Mouse (Mus musculus) C2C12 (cell line): ENCODE data around the gene Socs2. TPM values are rescaled to one million over a fixed set of nuclear protein-coding genes. Genes with fewer than 3 reads are reported as not detected.

ENCODE experiments used
- H3K27me3 ChIP-seq: one replicate; pipeline ENCODE4 v1.6.1; 2011; ENCODE audit not compliant: control insufficient read depth, insufficient read depth, insufficient read length
- H3K36me3 ChIP-seq: one replicate; pipeline ENCODE4 v1.6.1; 2011; ENCODE audit not compliant: control insufficient read depth, insufficient read depth
- H3K4me3 ChIP-seq: one replicate; pipeline ENCODE4 v1.5.1; 2011; ENCODE audit warnings: mild to moderate bottlenecking, control low read depth; ENCODE audit not compliant: poor library complexity, insufficient read depth, severe bottlenecking
- H3K79me2 ChIP-seq: one replicate; pipeline ENCODE4 v1.6.1; 2011; ENCODE audit not compliant: control insufficient read depth, insufficient read depth
- H3K79me3 ChIP-seq: one replicate; pipeline ENCODE4 v1.6.1; 2011; ENCODE audit warnings: low read depth, control low read depth
- H3ac ChIP-seq: one replicate; pipeline ENCODE3; 2011; ENCODE audit warnings: low read depth; ENCODE audit not compliant: control insufficient read depth, insufficient read length
- CEBPB ChIP-seq: IDR thresholded peaks from one replicate; pipeline ENCODE4 v1.6.1; 2011; ENCODE audit warnings: low read depth, mild to moderate bottlenecking, control low read depth, moderate library complexity
- CTCF ChIP-seq: IDR thresholded peaks from one replicate; pipeline ENCODE4 v1.5.1; 2011; ENCODE audit not compliant: control insufficient read depth, insufficient read depth, insufficient read length
- FOSL1 ChIP-seq: IDR thresholded peaks from one replicate; pipeline ENCODE4 v1.8.0; 2011; ENCODE audit warnings: mild to moderate bottlenecking, low read length; ENCODE audit not compliant: poor library complexity, insufficient read depth, severe bottlenecking
- MAX ChIP-seq: IDR thresholded peaks from one replicate; pipeline ENCODE4 v1.6.1; 2011; ENCODE audit warnings: mild to moderate bottlenecking, control low read depth
- MYOD1 ChIP-seq: IDR thresholded peaks from one replicate; pipeline ENCODE4 v1.6.1; 2011; ENCODE audit warnings: low read depth; ENCODE audit not compliant: control insufficient read depth, insufficient read length
- MYOG ChIP-seq: IDR thresholded peaks from one replicate; pipeline ENCODE4 v1.6.1; 2011; ENCODE audit not compliant: control insufficient read depth, insufficient read length; ENCODE audit errors: extremely low read depth
- USF1 ChIP-seq: IDR thresholded peaks from one replicate; pipeline ENCODE4 v1.6.1; 2011; ENCODE audit warnings: low read depth, mild to moderate bottlenecking, control low read depth, moderate library complexity
- polyA plus RNA-seq: library from polyadenylated mRNA; unstranded; fragments of >200 nt; fragmentation: generic; extraction: Trizol; gene quantifications from one replicate; pipeline ENCODE4 v1.2.1, GENCODE M21; 2012; ENCODE audit warnings: missing spikeins

Gene Socs2
- polyA plus RNA-seq, 1 experiment = 21.6 TPM

GRCm38 (mm10) chr10:95347776-95348175, 69.2 kb downstream of the Socs2 start:
- Histone ChIP-seq H3K36me3 (no peaks in the 10 kb centered on the region), H3ac (no peak overlapping the region), H3K79me3 (no peaks in the 10 kb centered on the region), H3K79me2 (no peaks in the 10 kb centered on the region), H3K4me3 (no peak overlapping the region), H3K27me3 (no peaks in the 10 kb centered on the region)
- TF ChIP-seq MYOD1 (no peak), MAX (no peak), CTCF (no peak), CEBPB (no peak), MYOG (no peak), USF1 (no peak), FOSL1 (no peak)

- no peaks in the 10 kb centered on the region for H3K79me3 ChIP-seq
- TF ChIP-seq MYOD1 (peak; percentile 15), MAX (no peak), CTCF (no peak), MYOG (no peak), CEBPB (no peak), FOSL1 (no peak)
- no peaks in the 10 kb centered on the region for H3K79me2 ChIP-seq
- H3K36me3 ChIP-seq = no peaks in the 10 kb centered on the region
- H3K27me3 ChIP-seq = no peaks in the 10 kb centered on the region
- H3K4me3 ChIP-seq = no peak overlapping the region
- no peak overlapping the region for H3ac ChIP-seq
Observed at GRCm38 (mm10) chr10:95342833-95343590, 74.0 kb downstream of the Socs2 start.

GRCm38 (mm10) chr10:95340676-95341075, 76.3 kb downstream of the Socs2 start:
- Histone ChIP-seq H3K79me3 (no peaks in the 10 kb centered on the region), H3K27me3 (no peaks in the 10 kb centered on the region), H3ac (no peak overlapping the region), H3K36me3 (no peaks in the 10 kb centered on the region), H3K4me3 (no peak overlapping the region), H3K79me2 (no peaks in the 10 kb centered on the region)
- TF ChIP-seq CEBPB (no peak), MYOD1 (no peak), FOSL1 (no peak), MYOG (no peak), USF1 (no peak), CTCF (no peak)

GRCm38 (mm10) chr10:95337589-95337988, 79.4 kb downstream of the Socs2 start:
- no peaks in the 10 kb centered on the region for H3K27me3 ChIP-seq
- no peaks in the 10 kb centered on the region for H3K36me3 ChIP-seq
- no peak overlapping the region for H3K4me3 ChIP-seq
- TF ChIP-seq USF1 = no peak
- TF ChIP-seq MYOG = no peak
- no peak for TF ChIP-seq CEBPB
- TF ChIP-seq CTCF = no peak
- no peak for TF ChIP-seq MAX
- TF ChIP-seq MYOD1 = no peak
- TF ChIP-seq FOSL1 = no peak
- no peaks in the 10 kb centered on the region for H3K79me3 ChIP-seq
- no peaks in the 10 kb centered on the region for H3K79me2 ChIP-seq
- H3ac ChIP-seq = no peak overlapping the region

- Histone ChIP-seq H3K36me3 (no peaks in the 10 kb centered on the region), H3K27me3 (no peaks in the 10 kb centered on the region), H3K79me2 (no peaks in the 10 kb centered on the region), H3K4me3 (no peak overlapping the region), H3ac (no peak overlapping the region), H3K79me3 (no peaks in the 10 kb centered on the region)
- no peak for TF ChIP-seq FOSL1
Observed at GRCm38 (mm10) chr10:95336781-95337544, 80.0 kb downstream of the Socs2 start.

Other genes starting within 250 kb of the Socs2 start
- gene Cradd, start 93.0 kb downstream of the Socs2 start, polyA plus RNA-seq = 4.5 TPM
- 163 TPM for gene Mrpl42, start 84.8 kb upstream of the Socs2 start, polyA plus RNA-seq
- gene Ube2n, start 98.0 kb upstream of the Socs2 start, polyA plus RNA-seq = 168 TPM
- gene Nudt4, start 147.0 kb upstream of the Socs2 start, polyA plus RNA-seq = 41.2 TPM